Mouse (Mus musculus) cortical plate, adult 2 months (tissue): ENCODE measurements at regions not wholly inside any gene's neighbourhood (a gene's known extent, or its start where the extent isn't known, plus 50 kb on each side); places are given as distances from the start of the nearest gene placed in this dataset.
A peak's percentile ranks its signal among the peaks of the same experiment; 100 is the strongest.

Source experiments
- H3K27ac ChIP-seq: fragments of 200-500 bp; 2 replicates; pipeline ENCODE4 v1.5.1; 2012; ENCODE audit warnings: low read length, control low read depth, inconsistent platforms; ENCODE audit not compliant: insufficient read depth
- H3K4me1 ChIP-seq: fragments of 200-500 bp; 2 replicates; pipeline ENCODE4 v1.6.1; 2011; ENCODE audit warnings: low read length; ENCODE audit not compliant: control insufficient read depth, insufficient read depth
- H3K4me3 ChIP-seq: fragments of 200-500 bp; 2 replicates; pipeline ENCODE4 v1.5.1; 2011; ENCODE audit warnings: mild to moderate bottlenecking, low read length, control low read depth; ENCODE audit not compliant: insufficient read depth
- CTCF ChIP-seq: fragments of 200-500 bp; IDR thresholded peaks from 2 replicates; pipeline ENCODE4 v1.5.1; 2011; ENCODE audit warnings: mild to moderate bottlenecking, control low read depth, low read length; ENCODE audit not compliant: insufficient read depth; ENCODE audit errors: extremely low read depth
- POLR2A ChIP-seq: fragments of 200-500 bp; IDR thresholded peaks from 2 replicates; pipeline ENCODE4 v1.6.1; 2011; ENCODE audit warnings: mild to moderate bottlenecking, low read length, control low read depth; ENCODE audit not compliant: insufficient read depth; ENCODE audit errors: extremely low read depth

DNA sequence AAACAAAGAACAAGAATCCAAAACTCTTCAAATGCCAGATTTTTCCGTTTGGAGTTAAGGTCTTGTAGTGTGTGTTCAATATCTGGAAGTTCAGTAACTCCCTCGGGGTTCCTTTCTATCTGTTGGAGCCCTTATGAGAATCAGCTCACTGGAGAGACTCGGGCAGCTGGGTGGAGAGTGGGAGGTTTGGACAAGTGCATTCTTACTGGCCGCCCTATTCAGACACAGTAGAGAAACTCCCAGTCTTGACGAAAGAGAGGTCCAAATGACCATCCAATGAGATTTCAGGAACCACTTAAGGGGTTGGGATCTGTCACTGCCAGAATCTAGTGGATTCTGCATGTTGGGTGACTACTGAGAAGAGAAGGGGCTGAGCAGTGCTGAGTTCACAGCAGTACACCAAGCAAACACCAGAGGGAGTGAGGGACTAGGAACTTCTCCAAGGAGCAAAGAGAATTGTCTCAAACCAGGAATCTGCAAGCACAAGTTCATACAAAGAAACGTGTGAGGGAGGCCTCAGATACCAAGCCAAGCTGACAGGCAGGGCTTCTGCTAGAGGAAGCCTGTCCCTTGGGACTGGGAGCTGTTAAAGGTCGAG lies 310.0 kb upstream of the Magi2 start:
- no peak for TF ChIP-seq POLR2A
- peak; percentile 76 for TF ChIP-seq CTCF
- Histone ChIP-seq H3K27ac (no peak overlapping the region), H3K4me3 (no peak overlapping the region), H3K4me1 (no peaks in the 10 kb centered on the region)

- H3K27ac ChIP-seq = no peak overlapping the region
- H3K4me3 ChIP-seq = no peak overlapping the region
- TF ChIP-seq CTCF = no peak
- no peak for TF ChIP-seq POLR2A
- H3K4me1 ChIP-seq = no peaks in the 10 kb centered on the region
Observed at GRCm38 (mm10) chr5:18953875-18954474, 272.9 kb upstream of the Magi2 start.
